Mouse (Mus musculus): Measurements from ENCODE around the gene Atp6ap1.

Atp6ap1 gene

GRCm38 (mm10) chrX:74299721-74300120, 2.8 kb downstream of the Atp6ap1 start:
- DNase-seq (ENCODE audit: extremely low read depth, insufficient read length, low spot score): no peak

- peak; percentile 88 for DNase-seq (ENCODE audit: extremely low read depth, insufficient read length, low spot score)
Observed at GRCm38 (mm10) chrX:74304867-74305700, 8.2 kb downstream of the Atp6ap1 start, which contains the start of gene Gdi1. Gene Gdi1, plus strand, starts transcription at chrX:74304998.

GRCm38 (mm10) chrX:74312540-74313464, 15.9 kb downstream of the Atp6ap1 start, which contains the start of gene Fam50a:
Gene Fam50a, plus strand, starts transcription at chrX:74313033.
- DNase-seq (ENCODE audit: extremely low read depth, insufficient read length, low spot score): peak; percentile 90

- DNase-seq (ENCODE audit: extremely low read depth, insufficient read length, low spot score): peak; percentile 85
Observed at GRCm38 (mm10) chrX:74328725-74329161, 31.8 kb downstream of the Atp6ap1 start, which contains the start of gene Plxna3. Gene Plxna3, plus strand, starts transcription at chrX:74329066.

- no peak for DNase-seq (ENCODE audit: extremely low read depth, insufficient read length, low spot score)
Observed at GRCm38 (mm10) chrX:74329215-74329671, 32.3 kb downstream of the Atp6ap1 start.

- DNase-seq (ENCODE audit: extremely low read depth, insufficient read length, low spot score): no peak
Observed at GRCm38 (mm10) chrX:74330166-74330930, 33.5 kb downstream of the Atp6ap1 start.

- DNase-seq (ENCODE audit: extremely low read depth, insufficient read length, low spot score): no peak
Observed at GRCm38 (mm10) chrX:74352645-74353466, 56.0 kb downstream of the Atp6ap1 start.

- DNase-seq (ENCODE audit: extremely low read depth, insufficient read length, low spot score): peak; percentile 74
Observed at GRCm38 (mm10) chrX:74353467-74353770, 56.5 kb downstream of the Atp6ap1 start, which contains the start of gene Lage3. Gene Lage3, minus strand, starts transcription at chrX:74353618.
